Mouse (Mus musculus) liver, embryonic 13.5 days (tissue): ENCODE measurements at regions not wholly inside any gene's neighbourhood (a gene's known extent, or its start where the extent isn't known, plus 50 kb on each side); places are given as distances from the start of the nearest gene placed in this dataset.
"Not testable (repeated sequence)": the region's sequence is repeated elsewhere in the genome, so short reads cannot be mapped to it uniquely, and the experiment has no call there.

Experiments
- ATAC-seq: fragments of 200-750 bp; cut with Nextera tagmentation; 2 replicates; pipeline ENCODE4 v1.8.0; 2017; ENCODE audit warnings: low read depth, mild to moderate bottlenecking, moderate number of reproducible peaks, moderate library complexity
- DNase-seq: peaks from one replicate; pipeline ENCODE4 v3.0.0; 2022
- H3K27ac ChIP-seq: fragments of 300-500 bp; sonication (generic); 2 replicates; pipeline ENCODE4 v1.5.1; 2015; ENCODE audit warnings: moderate library complexity, mild to moderate bottlenecking, inconsistent platforms
- H3K27me3 ChIP-seq: fragments of 300-500 bp; sonication (generic); 2 replicates; pipeline ENCODE4 v1.6.1; 2015; ENCODE audit warnings: mild to moderate bottlenecking, inconsistent platforms
- H3K36me3 ChIP-seq: fragments of 300-500 bp; sonication (generic); 2 replicates; pipeline ENCODE4 v1.6.1; 2015; ENCODE audit warnings: mild to moderate bottlenecking, inconsistent platforms
- H3K4me1 ChIP-seq: fragments of 300-500 bp; sonication (generic); replicated peaks from 2 replicates; pipeline ENCODE4 v1.6.1; 2015; ENCODE audit warnings: inconsistent platforms
- H3K4me2 ChIP-seq: fragments of 300-500 bp; sonication (generic); 2 replicates; pipeline ENCODE4 v1.6.1; 2015; ENCODE audit warnings: inconsistent platforms, mild to moderate bottlenecking, moderate library complexity
- H3K4me3 ChIP-seq: fragments of 300-500 bp; sonication (generic); replicated peaks from 2 replicates; pipeline ENCODE4 v1.5.1; 2015; ENCODE audit warnings: mild to moderate bottlenecking, inconsistent platforms
- H3K9ac ChIP-seq: fragments of 300-500 bp; sonication (generic); 2 replicates; pipeline ENCODE4 v1.6.1; 2015; ENCODE audit warnings: mild to moderate bottlenecking, inconsistent platforms
- H3K9me3 ChIP-seq: fragments of 300-500 bp; sonication (generic); replicated peaks from 2 replicates; pipeline ENCODE4 v1.6.1; 2016; ENCODE audit warnings: inconsistent platforms
- WGBS: fragments of 180-500 bp; shearing (Covaris S2); methylation state at CpG from one replicate; pipeline ENCODE4 v1.1.7; 2015; ENCODE audit not compliant: insufficient replicate concordance; 5-methylcytosine and 5-hydroxymethylcytosine counted together

- Histone ChIP-seq H3K9ac (no peak overlapping the region), H3K36me3 (no peaks in the 10 kb centered on the region), H3K27me3 (no peaks in the 10 kb centered on the region), H3K4me2 (no peak overlapping the region), H3K4me3 (no peak overlapping the region), H3K27ac (no peak overlapping the region), H3K4me1 (no peaks in the 10 kb centered on the region), H3K9me3 (no peaks in the 10 kb centered on the region)
- ATAC-seq (no peak), DNase-seq (no peak)
- WGBS: 52% methylated on average over 5 of the region's 5 CpGs
Observed at GRCm38 (mm10) chr16:29920940-29921339, 143.2 kb upstream of the Hes1 start.

GRCm38 (mm10) chr16:29921385-29921784 is 142.8 kb upstream of the Hes1 start:
- H3K9ac ChIP-seq: no peak overlapping the region
- H3K9me3 ChIP-seq: no peaks in the 10 kb centered on the region
- no peak for ATAC-seq
- no peaks in the 10 kb centered on the region for H3K27me3 ChIP-seq
- no peak overlapping the region for H3K27ac ChIP-seq
- WGBS: 37% methylated on average over 3 of the region's 3 CpGs
- H3K36me3 ChIP-seq: no peaks in the 10 kb centered on the region
- no peak overlapping the region for H3K4me2 ChIP-seq
- no peak overlapping the region for H3K4me3 ChIP-seq
- no peak for DNase-seq
- no peaks in the 10 kb centered on the region for H3K4me1 ChIP-seq

- H3K36me3 ChIP-seq, H3K27ac ChIP-seq, H3K9me3 ChIP-seq, ATAC-seq, H3K9ac ChIP-seq, H3K4me1 ChIP-seq, H3K4me2 ChIP-seq, DNase-seq, H3K27me3 ChIP-seq, H3K4me3 ChIP-seq: not testable (repeated sequence)
- 75% methylated on average over 11 of the region's 11 CpGs for WGBS
Observed at GRCm38 (mm10) chr16:29927276-29927675, 136.9 kb upstream of the Hes1 start.

- ATAC-seq (no peak), DNase-seq (no peak)
- Histone ChIP-seq H3K27me3 (no peaks in the 10 kb centered on the region), H3K4me3 (no peak overlapping the region), H3K36me3 (no peaks in the 10 kb centered on the region), H3K4me2 (no peak overlapping the region), H3K4me1 (no peaks in the 10 kb centered on the region), H3K9ac (no peak overlapping the region), H3K9me3 (peaks cover 5% of the 10 kb centered on the region; the same call in 1 of the 2 replicates), H3K27ac (no peak overlapping the region)
- 85% methylated on average over 4 of the region's 4 CpGs for WGBS
Observed at GRCm38 (mm10) chr16:29928291-29928690, 135.9 kb upstream of the Hes1 start.

- no peaks in the 10 kb centered on the region for H3K36me3 ChIP-seq
- no peak overlapping the region for H3K27ac ChIP-seq
- no peak overlapping the region for H3K4me2 ChIP-seq
- H3K9ac ChIP-seq: no peak overlapping the region
- DNase-seq: no peak
- H3K4me1 ChIP-seq: no peaks in the 10 kb centered on the region
- ATAC-seq: no peak
- 71% methylated on average over 10 of the region's 10 CpGs for WGBS
- H3K27me3 ChIP-seq: no peaks in the 10 kb centered on the region
- no peak overlapping the region for H3K4me3 ChIP-seq
- H3K9me3 ChIP-seq: peaks cover 5% of the 10 kb centered on the region; the same call in 1 of the 2 replicates
Observed at GRCm38 (mm10) chr16:29931746-29932351, 132.3 kb upstream of the Hes1 start.

GRCm38 (mm10) chr16:29934649-29935048 is 129.5 kb upstream of the Hes1 start:
- no peak overlapping the region for H3K27ac ChIP-seq
- DNase-seq (no peak), ATAC-seq (no peak)
- no peaks in the 10 kb centered on the region for H3K9me3 ChIP-seq
- H3K9ac ChIP-seq: no peak overlapping the region
- H3K36me3 ChIP-seq: no peaks in the 10 kb centered on the region
- no peak overlapping the region for H3K4me2 ChIP-seq
- H3K4me1 ChIP-seq: no peaks in the 10 kb centered on the region
- H3K27me3 ChIP-seq: no peaks in the 10 kb centered on the region
- H3K4me3 ChIP-seq: no peak overlapping the region
- WGBS: 48% methylated on average over 1 of the region's 1 CpGs

- Histone ChIP-seq H3K4me1 (no peaks in the 10 kb centered on the region), H3K27me3 (no peaks in the 10 kb centered on the region), H3K9ac (no peak overlapping the region), H3K36me3 (no peaks in the 10 kb centered on the region), H3K9me3 (no peaks in the 10 kb centered on the region), H3K4me3 (no peak overlapping the region), H3K27ac (no peak overlapping the region), H3K4me2 (no peak overlapping the region)
- WGBS: 75% methylated on average over 9 of the region's 9 CpGs
- DNase-seq (no peak), ATAC-seq (no peak)
Observed at GRCm38 (mm10) chr16:29938700-29939099, 125.5 kb upstream of the Hes1 start.

GRCm38 (mm10) chr16:29939331-29939850 is 124.8 kb upstream of the Hes1 start:
- H3K27ac ChIP-seq: no peak overlapping the region
- H3K36me3 ChIP-seq: no peaks in the 10 kb centered on the region
- WGBS: 65% methylated on average over 8 of the region's 8 CpGs
- no peaks in the 10 kb centered on the region for H3K27me3 ChIP-seq
- peaks cover 3% of the 10 kb centered on the region; the same call in 1 of the 2 replicates for H3K4me1 ChIP-seq
- DNase-seq: no peak
- ATAC-seq: no peak
- no peak overlapping the region for H3K4me3 ChIP-seq
- no peaks in the 10 kb centered on the region for H3K9me3 ChIP-seq
- H3K9ac ChIP-seq: no peak overlapping the region
- H3K4me2 ChIP-seq: no peak overlapping the region

GRCm38 (mm10) chr16:29939869-29940707 is 124.1 kb upstream of the Hes1 start:
- no peak for DNase-seq
- Histone ChIP-seq H3K4me1 (peaks cover 10% of the 10 kb centered on the region), H3K27ac (no peak overlapping the region), H3K4me2 (no peak overlapping the region), H3K36me3 (no peaks in the 10 kb centered on the region), H3K4me3 (no peak overlapping the region), H3K9me3 (no peaks in the 10 kb centered on the region), H3K27me3 (no peaks in the 10 kb centered on the region), H3K9ac (no peak overlapping the region)
- no peak for ATAC-seq
- WGBS: 65% methylated on average over 12 of the region's 12 CpGs

- Histone ChIP-seq H3K9me3 (no peaks in the 10 kb centered on the region), H3K9ac (no peak overlapping the region), H3K27ac (no peak overlapping the region), H3K4me2 (no peak overlapping the region), H3K36me3 (no peaks in the 10 kb centered on the region), H3K4me1 (peaks cover 26% of the 10 kb centered on the region), H3K4me3 (no peak overlapping the region), H3K27me3 (0 out of 2 replicates have a peak, but pooled peaks cover 5% of the 10 kb centered on the region)
- DNase-seq (no peak), ATAC-seq (no peak)
- 58% methylated on average over 7 of the region's 7 CpGs for WGBS
Observed at GRCm38 (mm10) chr16:29942111-29942510, 122.1 kb upstream of the Hes1 start.

- H3K27me3 ChIP-seq: peaks cover 19% of the 10 kb centered on the region; the same call in 1 of the 2 replicates
- DNase-seq (no peak), ATAC-seq (peak; percentile 71)
- peaks cover 26% of the 10 kb centered on the region for H3K4me1 ChIP-seq
- no peak overlapping the region for H3K4me2 ChIP-seq
- H3K4me3 ChIP-seq: no peak overlapping the region
- no peaks in the 10 kb centered on the region for H3K36me3 ChIP-seq
- no peak overlapping the region for H3K9ac ChIP-seq
- no peaks in the 10 kb centered on the region for H3K9me3 ChIP-seq
- no peak overlapping the region; the same call in 1 of the 2 replicates for H3K27ac ChIP-seq
- 65% methylated on average over 10 of the region's 10 CpGs for WGBS
Observed at GRCm38 (mm10) chr16:29943963-29944860, 120.0 kb upstream of the Hes1 start.
